Mouse (Mus musculus) left cerebral cortex, adult 18-20 months (tissue): ENCODE data around the gene Bcl9l. TPM values are rescaled to one million over a fixed set of nuclear protein-coding genes. Genes with fewer than 3 reads are reported as not detected.
"Not testable (repeated sequence)": the region's sequence is repeated elsewhere in the genome, so short reads cannot be mapped to it uniquely, and the experiment has no call there.

Experiments
- DNase-seq, 2 experiments: peaks; one replicate each; pipeline ENCODE4 v3.0.0; 2021 to 2022; ENCODE audit warnings: low spot score in 2 of 2, mixed read lengths in 1 of 2
- long read RNA-seq, 2 experiments: library from polyadenylated mRNA; stranded (forward); transcript quantifications; one replicate each; pipeline ENCODE4 v2.0.0; 2021
- total RNA-seq, 2 experiments: library from RNA; stranded (reverse); gene quantifications; 2 replicates each; pipeline ENCODE4 v1.2.3; 2021

The Bcl9l gene
- 10 to 100 TPM; 59.1 to 62.5 TPM for total RNA-seq
- long read RNA-seq, experiment 1, full-length matches to known transcripts: 2 of 16 reads
- long read RNA-seq, experiment 1, partial matches to known transcripts: 14 of 16 reads
- long read RNA-seq, experiment 1, other reads (novel, unspliced or antisense): 0 of 16 reads
- long read RNA-seq, experiment 2, partial matches to known transcripts: 4 of 9 reads
- long read RNA-seq, experiment 2, other reads (novel, unspliced or antisense): 5 of 9 reads

DNA sequence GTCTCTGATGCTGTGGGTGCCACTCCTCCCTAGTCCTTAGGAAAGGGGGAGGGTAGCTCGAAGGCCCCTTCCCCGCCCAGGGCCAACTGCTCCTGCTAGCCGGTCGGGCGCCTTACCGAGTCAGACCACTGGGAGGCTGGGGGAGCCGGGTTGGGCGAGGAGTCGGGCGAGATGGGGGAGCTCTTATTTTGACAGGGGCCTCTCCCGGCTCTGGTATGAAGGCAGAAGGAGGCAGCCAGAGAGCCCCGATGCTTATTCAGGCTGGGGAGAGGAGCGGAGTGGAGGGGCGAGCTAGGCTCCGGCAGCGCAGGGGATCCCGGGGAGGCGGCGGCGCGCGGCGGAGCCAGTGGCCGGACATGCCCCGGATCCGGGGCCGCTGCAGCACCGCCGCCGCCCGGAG is at the start of gene Bcl9l:
Bcl9l (plus strand) TSS at position 274 of the 400 bp plus-strand sequence.
- peak; percentile 89 to 91 for DNase-seq

DNA sequence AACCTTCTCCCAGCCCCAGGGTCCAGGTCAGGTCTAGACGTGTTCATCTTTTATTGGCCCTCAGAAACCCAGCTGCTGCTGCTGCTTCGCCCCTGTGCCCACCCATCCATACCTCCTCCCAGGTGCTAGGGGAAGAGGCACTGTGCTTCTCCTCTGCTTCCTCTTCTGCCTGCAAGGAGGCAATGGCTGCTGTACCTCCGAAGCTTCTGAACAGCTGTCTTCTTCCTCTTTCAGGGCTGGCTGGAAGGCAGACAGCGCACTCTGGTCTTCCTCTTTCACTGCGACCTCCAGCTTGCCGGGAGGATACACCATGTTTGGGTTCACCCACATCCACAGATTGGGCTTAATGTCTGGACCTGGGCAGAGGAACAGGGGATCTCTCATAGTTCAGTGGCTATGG is 46.9 kb upstream of the Bcl9l start:
- DNase-seq: no peak

DNA sequence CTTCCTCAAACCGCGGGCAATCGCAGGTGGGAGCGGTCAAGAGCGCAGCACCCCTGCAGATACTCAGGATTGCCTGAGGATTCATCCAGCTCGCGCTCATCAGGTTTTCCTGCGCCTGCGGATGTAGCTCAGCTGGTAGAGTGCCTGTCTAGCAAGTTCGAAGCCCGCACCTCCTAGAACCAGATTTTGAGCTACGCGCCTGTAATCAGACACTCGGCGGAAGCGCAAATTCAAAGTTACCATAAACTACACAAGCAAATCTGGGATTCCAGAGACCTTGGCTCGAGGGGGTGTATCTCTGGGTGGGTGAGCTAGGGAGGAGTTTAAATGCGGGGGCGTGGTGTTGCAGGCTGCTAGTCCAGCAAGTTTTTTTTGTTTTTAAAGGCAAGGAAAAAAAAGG is 41.7 kb upstream of the Bcl9l start, which contains the start of gene Foxr1:
Foxr1 (minus strand) TSS at position 176 of the 400 bp plus-strand sequence.
- DNase-seq: no peak

DNA sequence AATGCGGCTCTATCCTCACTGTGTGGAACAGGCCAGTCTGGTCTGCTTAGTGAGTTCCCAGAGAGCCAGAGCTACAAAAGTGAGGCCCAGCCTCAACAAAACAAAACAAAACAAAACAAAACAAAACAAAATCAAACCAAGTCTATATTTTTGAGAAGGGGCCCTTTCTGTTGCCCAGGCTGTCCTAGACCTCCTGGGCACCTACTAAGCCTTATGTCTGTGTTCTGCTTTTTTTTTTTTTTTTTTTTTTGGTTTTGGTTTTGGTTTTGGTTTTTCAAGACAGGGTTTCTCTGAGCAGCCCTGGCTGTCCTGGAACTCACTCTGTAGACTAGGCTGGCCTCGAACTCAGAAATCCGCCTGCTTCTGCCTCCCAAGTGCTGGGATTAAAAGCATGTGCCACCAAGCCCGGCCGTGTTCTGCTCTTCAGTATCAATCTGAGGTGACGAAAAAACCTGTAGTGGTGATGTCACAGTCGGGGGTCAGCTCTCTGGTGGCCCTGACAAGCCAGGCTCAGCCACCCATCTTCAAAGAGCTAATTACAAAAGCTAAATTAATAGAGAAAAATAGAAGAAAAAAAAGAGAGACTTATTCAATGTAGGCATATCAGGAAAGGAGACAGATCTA is 38.1 kb upstream of the Bcl9l start:
- DNase-seq: not testable (repeated sequence)

DNA sequence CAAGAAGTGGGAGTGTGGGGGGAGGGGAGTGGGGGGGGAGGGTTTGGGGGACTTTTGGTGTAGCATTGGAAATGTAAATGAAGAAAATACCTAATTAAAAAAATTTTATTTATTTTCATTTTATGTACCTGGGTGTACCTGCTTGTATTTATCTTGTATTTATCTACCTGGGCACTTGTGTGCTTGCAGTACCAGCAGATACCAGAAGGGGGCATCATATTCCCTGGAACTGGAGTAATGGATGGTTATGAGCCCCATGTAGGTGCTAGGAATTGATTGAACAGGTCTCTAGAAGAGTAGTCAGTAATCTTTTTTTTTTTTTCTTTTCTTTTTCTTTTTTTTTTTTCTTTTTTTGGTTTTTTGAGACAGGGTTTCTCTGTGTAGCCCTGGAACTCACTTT is 32.2 kb upstream of the Bcl9l start:
- DNase-seq: no peak

DNA sequence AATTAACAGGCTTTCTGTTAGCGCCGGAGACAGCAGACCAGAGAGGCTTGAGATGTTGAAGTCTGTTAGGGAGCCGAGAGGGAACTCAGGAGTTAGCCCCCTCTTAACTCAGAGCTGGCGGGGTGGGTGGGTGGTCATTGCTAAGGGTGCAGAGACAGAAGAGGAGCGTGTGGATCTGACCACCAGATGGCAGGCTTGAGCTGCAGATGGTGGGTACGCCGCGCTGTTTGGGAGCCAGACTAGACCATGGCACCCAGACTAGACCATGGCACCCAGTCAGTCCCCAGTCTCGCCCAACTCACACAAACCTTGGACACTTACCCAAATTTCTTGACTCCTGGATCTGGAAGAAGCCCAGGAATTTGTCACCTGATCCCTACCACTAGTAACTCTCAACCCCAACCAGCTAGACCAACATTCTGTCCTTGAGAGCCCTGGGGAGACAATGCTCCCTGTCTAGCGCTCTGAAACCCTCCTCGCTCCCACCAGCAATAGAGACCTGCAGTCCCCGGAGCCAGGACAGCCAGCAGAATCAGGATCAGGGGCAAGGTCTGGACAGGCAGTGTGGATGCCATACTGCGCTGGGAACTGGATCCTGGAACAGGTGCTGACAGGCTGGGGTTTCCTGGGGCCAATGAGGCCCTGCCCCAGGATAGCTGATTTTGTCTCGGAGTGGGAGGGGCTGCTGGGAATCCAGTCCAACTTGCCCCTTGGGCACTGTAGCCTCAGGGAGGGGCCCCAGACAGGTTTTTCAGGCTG is 28.3 kb upstream of the Bcl9l start:
- DNase-seq: peak; percentile 89 to 94

DNA sequence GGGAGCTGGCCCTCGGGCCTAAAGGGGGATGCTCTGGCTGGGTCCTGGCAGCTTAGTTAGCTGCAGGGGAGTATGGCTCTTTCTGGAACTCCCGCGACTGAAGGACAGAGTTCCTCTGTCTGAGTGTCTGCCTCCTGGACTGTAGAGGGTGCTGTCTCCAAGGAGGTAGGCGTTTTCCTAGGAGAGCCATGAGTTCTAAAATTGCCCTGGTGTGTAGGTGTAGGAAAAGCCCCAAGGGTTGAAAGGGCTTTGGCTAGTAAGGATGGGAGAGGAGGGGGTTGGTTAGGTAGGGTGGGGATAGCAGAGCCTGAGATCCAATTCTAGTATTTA is 27.8 kb upstream of the Bcl9l start, which contains the start of gene Upk2:
Upk2 (minus strand) TSS at position 86 of the 330 bp plus-strand sequence.
- no peak for DNase-seq

DNA sequence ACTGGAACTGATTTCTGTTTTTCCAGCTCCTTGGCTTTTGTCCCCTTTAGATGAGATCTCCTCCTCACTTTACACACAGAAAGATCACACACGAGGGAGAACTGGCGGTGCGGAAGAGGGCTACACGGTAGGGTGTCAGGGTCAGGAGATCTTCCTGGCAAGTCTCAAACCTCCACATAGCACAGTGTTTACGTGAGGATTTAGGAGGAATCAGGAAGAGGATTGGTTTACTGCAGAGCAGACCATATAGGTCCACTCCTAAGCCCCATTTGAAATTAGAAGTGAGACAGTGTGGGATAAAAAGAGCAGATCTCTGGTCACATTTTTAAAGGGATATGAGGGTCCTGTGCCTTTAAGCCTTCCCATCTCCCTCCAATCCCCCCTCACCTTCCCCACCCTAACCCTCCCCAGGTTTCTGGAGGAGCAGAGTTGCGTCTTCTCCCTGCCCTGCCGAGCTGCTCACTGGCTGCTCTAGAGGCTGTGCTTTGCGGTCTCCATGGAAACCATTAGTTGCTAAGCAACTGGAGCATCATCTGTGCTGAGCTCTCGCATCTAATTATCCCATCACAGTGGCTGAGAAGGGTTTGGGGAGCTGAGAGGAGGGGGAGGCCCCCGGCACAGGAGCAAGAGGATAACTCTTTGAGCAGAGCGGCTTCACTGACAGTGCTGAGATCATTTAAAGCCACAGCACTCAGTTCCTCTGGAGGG is 25.4 kb upstream of the Bcl9l start:
- DNase-seq: peak; percentile 85 to 88

DNA sequence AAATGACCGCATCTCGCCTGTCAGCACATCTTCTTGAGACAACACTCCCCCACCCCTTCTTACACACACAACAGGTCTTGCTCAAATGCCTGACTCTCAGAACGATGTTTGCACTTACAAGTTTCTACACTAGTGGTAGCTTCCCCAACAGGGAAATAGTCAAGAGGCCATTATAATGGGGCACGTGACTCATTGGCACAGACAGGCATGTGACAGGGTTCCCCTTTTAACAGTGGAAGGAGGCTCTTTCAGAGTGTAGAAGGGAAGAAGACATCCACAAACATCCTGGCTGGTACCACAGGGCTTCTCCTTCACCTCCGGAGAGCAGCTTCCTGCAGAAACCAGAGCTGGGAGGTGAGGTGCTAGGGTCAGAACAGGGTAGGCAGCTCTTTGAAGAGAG is 20.7 kb upstream of the Bcl9l start:
- DNase-seq: no peak

DNA sequence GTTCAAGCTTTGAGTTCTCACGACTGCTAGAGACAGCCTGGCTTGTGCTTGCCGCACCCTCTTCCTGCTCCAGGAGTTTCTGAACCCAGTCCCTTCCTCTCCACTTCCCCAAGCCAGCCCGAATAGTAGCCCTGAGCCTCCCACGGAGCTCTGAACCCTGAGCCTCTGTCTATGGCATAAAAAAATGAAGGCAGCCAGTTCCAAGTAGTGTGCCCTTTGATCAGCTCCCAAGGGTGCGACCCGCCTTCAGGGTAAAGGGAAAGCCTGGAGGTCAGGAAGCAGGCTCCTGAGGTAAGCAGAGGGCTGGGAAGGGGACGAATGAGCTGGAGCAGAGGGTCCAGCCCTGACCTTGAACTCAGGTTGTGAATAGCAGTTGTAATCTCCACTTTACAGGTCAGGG is 14.4 kb upstream of the Bcl9l start:
- no peak for DNase-seq

DNA sequence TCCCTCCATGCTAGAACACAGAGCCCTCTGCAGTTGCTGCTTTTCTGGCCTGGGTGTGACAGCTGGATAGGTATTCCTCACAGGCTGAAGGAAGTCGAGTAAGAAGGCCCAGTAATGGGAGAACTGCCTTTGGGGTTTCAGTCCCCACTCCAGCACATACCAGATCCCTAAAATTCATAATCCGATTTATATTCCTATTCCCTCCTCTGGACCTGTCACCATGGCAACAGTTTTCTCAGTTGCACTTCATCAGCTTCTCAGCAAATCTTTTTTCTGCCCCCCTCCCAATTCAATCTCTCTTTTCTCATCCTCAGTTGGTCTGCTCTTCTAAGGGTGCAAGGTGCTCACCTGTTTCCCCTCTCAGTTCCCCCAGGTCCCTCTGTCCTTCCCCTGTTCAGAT is 13.8 kb upstream of the Bcl9l start:
- DNase-seq: no peak

DNA sequence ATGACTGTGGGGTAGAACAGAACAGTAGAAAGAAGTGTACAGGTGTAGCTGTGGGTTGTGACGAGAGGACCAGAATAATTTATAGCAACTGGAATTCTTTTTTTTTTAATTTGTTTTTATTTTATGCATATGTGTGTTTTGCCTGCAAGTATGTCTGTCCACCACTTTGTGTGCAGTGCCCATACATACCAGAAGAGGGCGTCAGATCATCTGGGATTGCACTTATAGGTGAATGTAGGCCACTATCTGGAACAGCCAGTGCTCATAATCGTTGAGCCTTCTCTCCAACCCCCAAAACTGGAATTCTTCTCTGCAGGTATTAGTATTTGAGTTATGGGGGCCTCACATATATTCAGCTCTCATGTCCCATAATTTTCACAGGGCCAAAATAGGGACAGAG is 9.4 kb upstream of the Bcl9l start:
- no peak for DNase-seq

DNA sequence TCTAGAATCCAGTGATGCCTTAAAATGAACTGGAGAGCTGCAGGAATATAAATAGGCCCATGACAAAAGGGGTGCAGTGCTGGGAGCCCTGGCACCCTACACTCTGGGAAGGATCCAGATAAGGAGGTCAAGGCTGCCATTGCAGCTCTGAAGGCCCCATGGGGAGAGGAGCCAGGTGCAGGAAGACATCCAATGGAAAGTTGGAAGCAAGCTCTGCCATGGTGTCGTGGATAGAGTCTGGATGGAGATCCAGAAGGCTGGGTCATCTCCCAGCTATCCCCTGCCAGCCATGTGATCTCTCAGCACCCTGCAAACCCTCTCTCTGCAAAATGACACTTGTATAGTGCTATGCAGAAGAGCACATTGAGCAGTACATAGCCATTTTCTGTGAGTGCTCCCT is 8.3 kb upstream of the Bcl9l start:
- DNase-seq: no peak

DNA sequence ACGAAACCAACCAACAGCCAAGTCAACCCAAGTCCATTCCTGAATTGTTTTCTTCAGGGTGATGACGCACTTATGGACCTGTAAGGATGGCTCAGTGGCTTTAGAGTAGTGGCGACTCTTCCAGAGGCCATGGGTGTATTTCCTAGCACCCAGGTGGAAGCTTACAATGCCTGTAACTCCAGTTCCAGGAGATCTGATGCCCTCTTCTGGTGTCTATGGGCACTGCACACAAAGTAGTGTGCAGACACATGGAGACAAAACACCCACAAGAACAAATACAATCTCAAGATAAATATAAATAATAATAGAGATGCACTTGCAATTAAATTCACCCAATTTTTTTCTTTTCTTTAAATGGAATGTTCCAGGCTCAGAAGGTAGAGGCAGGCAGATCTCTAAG is 6.7 kb upstream of the Bcl9l start:
- no peak for DNase-seq

DNA sequence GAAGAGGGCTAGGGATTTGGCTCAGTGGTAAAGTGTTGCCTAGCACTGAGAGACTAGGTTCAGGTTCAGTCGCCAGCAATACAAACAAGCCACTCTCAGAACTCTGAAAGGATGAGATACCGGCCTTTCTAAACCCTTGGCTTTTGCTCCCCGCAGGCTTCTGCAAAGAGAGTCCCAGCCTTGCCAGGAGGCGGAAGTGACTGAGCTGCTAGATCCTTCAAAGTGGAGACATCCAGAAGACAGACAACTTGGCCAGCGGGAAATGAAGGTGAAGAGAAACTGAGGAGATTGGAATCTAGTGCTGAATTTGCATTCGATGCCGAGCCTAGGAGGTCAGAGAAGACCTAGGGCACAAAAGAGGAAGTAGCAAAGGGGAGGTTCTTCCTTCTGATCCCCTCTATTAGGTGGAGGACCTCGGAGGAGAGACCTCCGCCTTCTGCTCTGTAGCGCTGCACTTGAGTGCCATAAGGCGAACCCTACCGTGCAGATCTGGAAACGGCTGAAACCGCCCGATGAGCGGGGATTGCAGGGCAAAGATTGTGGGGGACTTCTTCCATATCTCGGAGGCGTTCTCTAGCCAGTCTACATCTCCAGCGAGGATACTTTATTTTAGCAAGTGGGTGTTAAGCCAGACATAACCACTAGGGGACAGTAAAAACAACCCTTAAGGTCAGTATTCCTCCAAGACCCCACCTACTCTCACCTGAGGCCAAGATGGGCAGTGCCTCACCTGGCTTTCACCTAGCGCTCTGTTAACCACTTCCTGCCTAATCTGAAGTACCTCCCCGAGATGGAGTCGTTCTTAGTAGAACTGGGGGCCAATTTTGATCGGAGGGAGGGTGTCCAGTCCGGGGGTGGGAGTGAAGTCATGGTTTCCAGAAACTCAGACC is 5.0 kb upstream of the Bcl9l start:
- DNase-seq: no peak

DNA sequence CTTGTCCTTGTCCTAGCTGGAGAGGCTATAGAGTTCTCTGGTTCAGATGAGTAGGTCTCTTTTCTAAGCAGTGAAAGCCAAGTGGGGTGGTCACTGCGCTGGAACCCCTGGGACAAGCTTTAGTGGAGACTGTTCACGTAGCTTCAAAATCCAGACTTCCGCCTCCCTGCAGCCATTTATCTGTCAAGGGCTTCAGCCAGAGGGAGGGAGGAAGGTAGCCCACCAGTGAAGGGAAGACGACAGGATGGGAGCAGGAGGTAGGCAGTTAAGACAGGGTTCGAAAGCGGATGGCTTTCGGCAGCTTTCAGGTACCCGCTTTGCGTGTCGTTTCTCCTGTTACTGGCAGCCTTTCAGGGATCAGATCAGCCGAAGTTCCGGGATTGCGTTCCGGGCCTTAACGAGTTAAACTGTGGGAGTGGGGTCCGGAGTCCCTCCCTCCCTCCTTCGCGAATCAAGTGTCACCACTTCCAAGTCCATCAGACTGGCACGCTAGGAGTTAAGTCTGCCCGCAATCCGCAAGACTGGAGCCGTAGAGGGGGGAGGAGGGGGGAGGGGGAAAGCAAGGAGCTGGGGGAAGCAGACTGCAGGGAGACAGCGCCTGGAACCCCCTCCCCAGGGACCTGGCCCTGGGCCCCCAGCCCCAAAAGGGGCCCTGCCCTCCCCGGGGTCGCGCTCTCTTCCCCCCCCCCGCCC is 4.2 kb upstream of the Bcl9l start:
- peak in 1 of 2 experiments; percentile 63 for DNase-seq

DNA sequence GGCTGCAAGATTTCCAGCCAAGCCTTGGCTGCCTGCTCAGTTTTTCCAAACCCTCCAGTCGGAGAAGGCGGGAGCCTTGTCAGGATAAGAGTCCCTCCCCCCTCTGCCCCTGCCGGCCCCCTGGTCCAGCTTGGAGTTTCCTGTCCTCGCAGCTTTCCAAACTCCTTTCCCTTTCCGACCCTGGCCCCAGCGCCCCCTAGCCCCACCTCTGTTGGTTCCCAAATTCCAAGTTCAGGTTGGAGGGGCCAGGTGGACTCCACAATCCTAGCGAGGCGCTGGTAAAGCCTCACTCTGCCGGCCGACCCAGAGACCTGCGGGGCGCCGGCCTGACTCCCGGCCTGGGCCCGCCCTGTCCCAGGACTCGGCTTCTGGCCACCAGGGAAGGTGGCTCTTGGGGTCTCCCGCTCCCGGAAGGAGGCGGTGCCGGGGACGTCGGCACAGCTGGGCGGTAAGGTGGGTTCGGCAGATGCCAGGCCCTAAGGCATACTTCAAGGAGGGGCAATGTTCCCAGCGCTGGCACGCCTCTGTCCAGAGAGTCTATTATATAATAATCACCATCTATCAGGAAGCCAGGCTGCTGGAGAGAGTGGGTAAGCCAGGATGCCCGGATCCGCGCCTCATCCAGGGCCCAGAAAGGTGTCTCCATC is 3.5 kb upstream of the Bcl9l start:
- DNase-seq: peak; percentile 62 to 64

DNA sequence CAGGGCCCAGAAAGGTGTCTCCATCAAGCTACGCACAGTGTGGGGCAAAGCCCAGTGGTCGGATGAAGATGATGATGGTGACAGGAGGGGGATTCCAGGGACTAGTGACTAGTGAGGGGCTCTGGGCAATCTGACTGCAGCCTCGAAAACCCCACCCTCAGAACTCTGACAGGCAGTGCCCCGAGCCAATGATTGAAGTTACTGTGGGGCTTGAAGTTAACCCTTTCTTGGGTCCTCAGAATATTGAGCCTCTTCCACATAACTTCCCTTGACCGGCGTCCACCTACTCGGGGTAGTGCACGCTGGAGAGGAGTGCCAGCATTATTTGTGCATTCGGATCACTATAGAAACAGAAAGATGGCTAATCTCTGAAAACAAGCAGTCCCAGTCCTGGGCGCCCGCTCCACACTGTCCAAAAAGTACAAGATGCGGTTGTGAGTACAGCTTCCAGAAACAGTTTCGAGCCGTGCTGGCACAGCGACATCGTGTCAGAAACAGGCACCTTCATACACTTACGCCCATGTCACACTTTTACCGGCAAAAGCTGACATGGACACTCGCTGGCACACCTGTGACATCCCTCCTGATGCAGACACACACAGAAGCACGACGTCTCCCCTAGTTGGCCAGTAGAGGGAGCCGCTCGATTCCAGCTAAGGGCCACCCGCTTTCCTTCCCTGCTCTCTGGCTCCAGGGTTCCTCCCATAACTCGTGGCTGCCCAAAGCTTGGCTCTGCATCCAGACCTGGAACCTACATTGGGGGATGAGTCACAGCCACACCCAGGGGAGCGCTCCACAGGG is 2.8 kb upstream of the Bcl9l start:
- peak; percentile 86 to 89 for DNase-seq

DNA sequence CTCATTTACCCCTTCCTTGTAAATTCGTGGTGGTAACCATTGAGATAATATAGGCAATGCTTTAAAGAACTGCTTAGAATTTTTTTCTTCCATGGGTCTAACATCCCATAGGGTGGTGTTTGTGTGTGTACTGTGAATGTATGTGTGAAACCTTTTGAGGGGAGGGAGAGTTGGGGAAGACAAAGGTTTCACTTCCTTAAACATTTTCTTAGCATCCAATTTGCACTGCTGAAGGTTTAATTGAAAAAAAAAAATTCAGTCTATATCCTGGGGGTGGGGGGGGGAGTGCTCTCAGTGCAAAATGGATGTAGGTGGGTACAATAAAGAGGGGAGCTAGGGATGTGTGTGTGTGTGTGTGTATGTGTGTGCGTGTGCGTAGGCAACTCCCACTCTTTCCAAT is 513 bp upstream of the Bcl9l start:
- no peak for DNase-seq
